In genomic region chr1:194879324-194880233, GRCm38 (mm10) we compare ENCODE assay signal across 7 mouse cellular contexts. TPM values are rescaled to one million over a fixed set of nuclear protein-coding genes. Genes with fewer than 3 reads are reported as not detected.
DNase-seq lines count a peak whose midpoint lies in the region; ATAC-seq lines count a peak whose summit lies in the region.

No protein-coding gene starts in this region.

- peak overlapping the region; percentile 53 for H3K27ac ChIP-seq in limb, embryonic 10.5 days
- no peak overlapping the region for H3K27ac ChIP-seq in midbrain, embryonic 13.5 days

- 23% methylated on average over 22 of the region's 22 CpGs for WGBS in limb, embryonic 10.5 days
- 27% methylated on average over 22 of the region's 22 CpGs for WGBS in midbrain, embryonic 13.5 days

- DNase-seq in adrenal gland, adult 8-10 months: peak; percentile 94
- DNase-seq in embryo, embryonic 9.5 days (ENCODE audit: extremely low spot score): peak; percentile 89
- peak; percentile 94 for DNase-seq in kidney, adult 11 months
- DNase-seq in limb, embryonic 10.5 days (ENCODE audit: low spot score): peak; percentile 96
- DNase-seq in spleen, adult 12 weeks (ENCODE audit: low spot score): peak; percentile 81

- peaks cover 8% of the 10 kb centered on the region for H3K4me1 ChIP-seq in limb, embryonic 10.5 days
- 0 out of 2 replicates have a peak, but pooled peaks cover 4% of the 10 kb centered on the region for H3K4me1 ChIP-seq in midbrain, embryonic 13.5 days (replicated peaks)

- peak overlapping the region; percentile 25 for H3K4me2 ChIP-seq in midbrain, embryonic 13.5 days (replicated peaks)

- no peaks in the 10 kb centered on the region for H3K9me3 ChIP-seq in limb, embryonic 10.5 days (replicated peaks)
- H3K9me3 ChIP-seq in midbrain, embryonic 13.5 days: no peaks in the 10 kb centered on the region

- H3K9ac ChIP-seq in midbrain, embryonic 13.5 days (replicated peaks): no peak overlapping the region

- no peak overlapping the region for H3K4me3 ChIP-seq in limb, embryonic 10.5 days
- no peak overlapping the region for H3K4me3 ChIP-seq in midbrain, embryonic 13.5 days (replicated peaks)

- no peaks in the 10 kb centered on the region; the same call in 1 of the 2 replicates for H3K27me3 ChIP-seq in limb, embryonic 10.5 days (ENCODE audit: low read depth, poor library complexity, severe bottlenecking)
- no peaks in the 10 kb centered on the region for H3K27me3 ChIP-seq in midbrain, embryonic 13.5 days

- no peaks in the 10 kb centered on the region for H3K36me3 ChIP-seq in limb, embryonic 10.5 days
- H3K36me3 ChIP-seq in midbrain, embryonic 13.5 days: no peaks in the 10 kb centered on the region

- peak; percentile 96 for ATAC-seq in granulocyte monocyte progenitor cell, adult 5-6 weeks (replicated peaks; ENCODE audit: poor library complexity, severe bottlenecking)
- peak; percentile 95 for ATAC-seq in midbrain, embryonic 13.5 days

RNA-seq across cellular contexts. Expression of gene Cd34, which starts 59.0 kb away (rescaled TPM):
- total RNA-seq in adrenal gland, adult 8-10 months (2022): 10 to 100 TPM; 33.4 to 60.6 (median 45.5) TPM
- 225 and 231 TPM in 2 replicates for total RNA-seq in granulocyte monocyte progenitor cell, adult 5-6 weeks (2014; fragmentation: Nextera tagmentation)
- total RNA-seq in granulocyte monocyte progenitor cell, adult 5-6 weeks (2017): 260 and 264 TPM in 2 replicates
- 51.7 and 52.3 TPM in 2 replicates for polyA plus RNA-seq in limb, embryonic 10.5 days (2016; fragmentation: Nextera tagmentation; extraction: Ambion mirVana)
- 30.2 and 34.0 TPM in 2 replicates for polyA plus RNA-seq in midbrain, embryonic 13.5 days (2015; fragmentation: Nextera tagmentation; extraction: Ambion mirVana)
